Mouse (Mus musculus): ENCODE data around the gene Dnajc1. TPM values are rescaled to one million over a fixed set of nuclear protein-coding genes. Genes with fewer than 3 reads are reported as not detected.

The Dnajc1 gene
- polyA plus RNA-seq, 1 experiment: 27.9 TPM

DNA sequence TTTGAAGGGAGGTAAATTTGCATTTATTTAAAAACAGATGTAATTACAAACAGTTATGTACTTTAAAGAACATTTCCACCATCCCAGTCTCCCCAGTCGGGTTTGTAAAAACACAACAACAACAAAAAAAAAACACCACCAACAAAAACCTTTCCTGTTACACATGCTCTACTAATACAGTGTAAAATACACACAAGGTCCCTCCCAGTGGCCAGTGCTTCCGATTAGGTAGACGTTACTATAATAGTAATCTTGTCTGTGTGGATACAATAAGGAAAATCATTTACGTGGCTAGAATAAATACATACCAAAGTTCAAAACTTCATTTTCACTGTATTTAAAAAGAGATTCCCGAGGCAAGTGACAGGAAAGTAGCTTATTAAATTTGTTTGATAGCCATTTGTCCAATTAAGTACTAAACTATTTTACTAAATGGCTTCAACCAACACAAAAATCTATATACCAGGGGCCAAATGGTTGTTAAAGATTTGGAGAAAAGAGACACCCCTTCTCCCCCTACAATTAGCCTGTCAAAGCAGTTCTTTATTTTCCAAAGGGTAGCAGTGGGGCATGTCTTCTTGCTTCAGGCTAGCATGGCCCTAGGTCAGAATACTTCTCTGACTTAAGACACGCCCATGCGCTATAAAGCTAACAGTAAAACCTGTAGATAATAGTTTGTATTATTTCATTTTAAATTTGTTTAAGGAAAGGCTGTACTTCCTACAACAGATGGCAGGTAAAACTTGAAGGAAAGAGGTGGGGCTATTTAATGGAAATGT is 74.9 kb downstream of the Dnajc1 start:
- no peak for TF ChIP-seq GATA1 (IDR thresholded peaks at IDR 0.05; ENCODE audit: low read length)

DNA sequence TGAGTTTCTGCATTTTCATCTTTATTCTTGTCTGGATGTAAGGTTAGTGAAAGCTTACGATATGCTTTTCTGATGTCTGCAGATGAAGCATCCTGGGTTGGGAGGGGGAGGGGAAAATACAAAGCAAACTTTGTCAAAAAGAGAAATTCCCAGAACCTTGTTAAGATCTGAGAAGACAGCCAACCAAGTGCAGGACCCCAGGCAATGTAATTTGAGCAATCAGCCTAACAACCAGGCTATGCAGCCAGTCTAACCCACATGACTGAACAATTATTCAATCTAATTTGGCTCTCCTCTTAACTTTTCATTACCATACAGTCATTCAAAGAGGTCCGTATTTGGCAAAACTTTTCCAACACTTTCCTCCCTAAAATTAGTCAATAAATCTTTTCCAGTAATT is 75.7 kb downstream of the Dnajc1 start:
- TF ChIP-seq GATA1 (IDR thresholded peaks at IDR 0.05; ENCODE audit: low read length): no peak

DNA sequence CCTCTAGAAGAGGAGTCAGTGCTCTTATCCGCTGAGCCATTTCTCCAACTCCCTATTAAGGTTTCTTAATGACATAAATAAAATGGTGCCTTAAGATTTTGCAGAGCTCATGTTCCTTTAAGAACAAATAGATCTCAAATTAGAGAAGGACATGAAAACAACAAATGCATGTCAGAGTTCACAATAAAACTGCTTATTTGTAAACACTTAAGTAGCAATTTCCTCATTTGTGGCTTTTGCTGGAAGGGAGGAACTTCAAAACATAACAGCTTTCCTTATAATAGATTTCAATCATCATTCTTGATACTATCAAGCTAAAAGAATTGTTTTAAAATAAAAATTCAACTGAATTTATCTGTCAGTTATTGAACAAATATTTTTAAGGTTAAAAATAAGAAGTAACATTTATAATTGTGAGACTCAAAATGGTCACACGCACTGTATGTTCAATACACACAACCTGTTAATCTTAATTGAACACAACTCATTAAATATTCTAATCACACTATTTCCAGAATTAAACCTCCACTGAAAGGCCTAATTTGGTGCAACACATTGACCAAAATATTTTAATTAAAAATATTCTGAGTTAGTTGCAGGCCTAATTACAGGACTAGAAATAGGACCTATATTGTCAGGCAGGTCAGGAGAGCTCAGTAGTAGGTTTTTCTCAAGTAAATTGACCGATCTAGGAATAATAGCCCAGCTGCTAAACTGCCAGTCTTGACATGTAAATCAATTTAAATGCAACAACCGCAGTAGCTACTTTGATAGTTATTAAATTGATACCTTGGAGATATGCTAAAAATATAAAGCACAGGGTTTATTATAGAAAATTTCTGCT is 82.1 kb downstream of the Dnajc1 start:
- no peak for TF ChIP-seq GATA1 (IDR thresholded peaks at IDR 0.05; ENCODE audit: low read length)

DNA sequence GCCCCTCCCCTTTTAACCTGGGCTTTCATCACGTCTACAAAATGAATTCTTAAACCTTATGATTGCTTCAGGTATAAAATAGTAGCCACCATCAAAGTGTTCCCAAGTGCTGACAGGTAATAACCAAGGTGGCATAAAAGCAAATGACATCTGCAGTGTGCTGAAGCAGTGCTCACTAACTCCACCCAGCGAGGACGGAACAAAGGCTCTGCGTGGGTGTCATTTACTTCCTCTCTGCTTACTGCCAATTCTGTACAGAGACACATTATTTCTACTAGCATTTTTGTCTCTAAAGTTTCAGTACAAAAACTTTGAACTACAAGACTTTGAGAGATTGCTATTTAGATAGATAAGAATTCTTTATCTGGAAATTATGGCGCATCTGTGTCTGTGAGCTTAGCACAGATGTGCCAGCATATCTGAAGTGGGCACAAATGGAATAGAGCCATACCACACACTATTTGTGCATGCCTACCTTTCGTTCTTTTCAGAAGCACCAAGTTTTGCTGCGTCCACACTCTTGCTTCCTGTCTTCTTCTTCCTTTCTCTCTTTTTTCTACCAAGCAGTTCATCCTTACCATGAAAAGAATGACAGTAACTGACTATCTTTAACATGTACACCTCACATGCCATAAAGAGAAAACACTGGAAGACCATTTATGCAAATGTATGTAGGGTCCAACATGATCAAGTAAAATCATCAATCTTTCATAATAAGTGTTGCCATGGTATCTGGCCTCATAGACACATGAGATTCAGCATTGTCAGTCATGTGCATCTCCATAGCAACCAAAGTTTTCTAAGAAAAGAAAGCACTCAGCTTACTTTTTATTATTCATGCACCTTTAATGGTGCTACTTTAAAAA is 85.0 kb downstream of the Dnajc1 start:
- TF ChIP-seq GATA1 (IDR thresholded peaks at IDR 0.05; ENCODE audit: low read length): no peak

DNA sequence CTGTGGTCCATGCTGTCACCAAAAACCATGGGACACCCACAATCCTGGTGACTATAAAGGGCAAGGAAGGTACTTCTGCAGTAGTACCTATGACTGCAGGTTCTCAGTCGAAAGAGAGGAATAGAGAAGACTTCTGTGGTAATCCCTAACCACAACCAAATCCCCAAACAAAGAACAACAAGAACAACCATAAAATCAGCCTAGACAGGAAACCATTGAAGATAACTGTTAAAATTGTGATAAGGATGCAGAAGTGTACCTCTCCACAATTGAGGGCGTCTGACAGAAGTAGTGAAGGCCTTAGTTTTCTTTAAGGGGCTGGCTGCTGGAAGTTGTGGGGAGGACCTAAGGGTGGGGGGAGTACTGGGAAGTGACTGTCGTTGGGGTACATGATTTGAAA is 91.7 kb downstream of the Dnajc1 start:
- peak; percentile 32 for TF ChIP-seq GATA1 (IDR thresholded peaks at IDR 0.05; ENCODE audit: low read length)

DNA sequence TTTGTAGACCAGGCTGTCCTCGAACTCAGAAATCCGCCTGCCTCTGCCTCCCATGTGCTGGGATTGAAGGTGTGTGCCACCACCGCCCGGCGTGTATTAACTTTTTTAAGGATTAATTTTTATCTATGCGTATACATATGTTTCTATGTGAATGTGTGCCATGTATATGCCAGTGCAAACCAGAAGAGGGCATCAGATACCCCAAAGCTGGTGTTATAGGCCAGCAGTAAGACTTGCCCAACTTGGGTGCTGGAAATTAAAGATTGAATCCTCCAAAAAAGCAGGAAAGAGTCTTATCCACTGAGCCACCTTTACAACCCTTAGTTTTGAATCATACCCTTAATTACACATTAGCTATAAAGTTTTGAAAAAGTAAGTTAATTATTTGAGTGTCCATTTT is 107.5 kb downstream of the Dnajc1 start:
- no peak for TF ChIP-seq GATA1 (IDR thresholded peaks at IDR 0.05; ENCODE audit: low read length)

DNA sequence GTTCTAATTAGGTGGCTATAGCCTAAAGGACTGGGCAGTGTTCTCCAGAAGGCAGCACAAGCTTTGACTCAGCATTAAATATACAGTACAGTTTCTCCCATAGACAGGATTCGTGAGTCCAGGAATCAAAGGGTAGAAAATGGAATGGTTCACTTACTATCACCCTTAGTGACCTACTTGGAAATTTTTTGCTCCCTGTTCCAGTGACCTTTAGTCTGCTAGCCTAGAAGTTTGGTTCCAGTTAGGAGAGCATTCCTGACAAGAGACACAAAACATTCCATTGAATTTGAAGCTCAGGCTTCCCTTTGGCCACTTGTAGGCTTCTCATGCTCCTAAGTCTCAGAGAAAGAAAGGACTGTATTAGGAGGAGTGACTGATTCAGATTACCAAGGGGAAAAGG is 126.9 kb downstream of the Dnajc1 start:
- no peak for TF ChIP-seq GATA1 (IDR thresholded peaks at IDR 0.05; ENCODE audit: low read length)

DNA sequence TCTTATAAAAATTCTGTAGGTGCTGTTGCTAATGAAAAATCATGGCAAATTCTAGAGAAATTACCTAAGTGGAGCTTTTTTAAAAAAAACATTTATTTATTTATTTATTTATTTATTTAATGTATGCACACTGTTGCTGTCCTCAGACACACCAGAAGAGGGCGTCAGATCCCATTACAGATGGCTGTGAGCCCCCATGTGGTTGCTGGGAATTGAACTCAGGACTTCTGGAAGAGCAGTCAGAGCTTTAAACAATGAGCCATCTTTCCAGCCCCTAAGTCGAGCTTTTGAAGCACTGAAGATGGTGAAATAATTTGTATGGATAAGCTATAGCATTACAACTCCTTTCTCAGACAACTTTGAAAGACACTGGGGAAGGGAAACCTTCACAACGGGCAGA is 128.1 kb downstream of the Dnajc1 start:
- TF ChIP-seq GATA1 (IDR thresholded peaks at IDR 0.05; ENCODE audit: low read length): no peak

DNA sequence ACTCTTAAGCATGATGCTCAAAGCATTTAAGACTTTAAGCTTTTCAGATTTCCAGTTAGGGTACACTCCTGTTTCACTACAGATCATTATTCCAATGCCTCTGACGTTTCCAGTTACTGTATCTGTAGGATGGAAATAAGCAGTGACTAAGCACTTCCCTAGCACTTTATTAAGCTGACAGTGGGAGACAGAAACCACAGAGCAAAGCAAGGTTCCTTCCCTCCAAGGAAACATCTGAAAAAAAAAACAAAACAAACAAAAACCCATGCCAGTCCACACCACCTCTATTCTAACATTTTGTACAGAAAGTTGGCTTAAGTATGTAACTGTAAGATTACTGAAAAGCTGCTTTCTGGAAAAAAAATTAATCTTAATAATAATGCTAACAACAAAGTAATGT is 130.3 kb downstream of the Dnajc1 start:
- TF ChIP-seq GATA1 (IDR thresholded peaks at IDR 0.05; ENCODE audit: low read length): no peak

DNA sequence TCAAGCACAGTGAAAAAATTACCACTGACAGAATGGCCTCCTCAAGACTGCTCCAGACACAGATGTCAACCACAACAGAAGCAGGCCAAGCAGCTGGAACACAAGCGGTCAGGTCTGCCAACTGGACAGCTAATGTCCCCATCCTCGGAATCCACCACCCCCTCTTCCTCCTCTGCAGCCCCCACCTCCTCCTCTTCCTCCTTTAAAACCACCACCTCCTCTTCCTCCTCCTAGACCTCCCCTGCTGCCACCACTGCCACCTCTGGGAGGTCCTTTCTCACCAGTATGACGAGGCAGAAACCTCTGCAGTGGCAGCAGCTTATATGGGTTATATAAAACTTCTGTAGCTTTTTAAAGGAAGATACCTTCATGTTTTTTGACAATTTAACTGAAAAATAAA is 143.4 kb downstream of the Dnajc1 start:
- TF ChIP-seq GATA1 (IDR thresholded peaks at IDR 0.05; ENCODE audit: low read length): no peak

DNA sequence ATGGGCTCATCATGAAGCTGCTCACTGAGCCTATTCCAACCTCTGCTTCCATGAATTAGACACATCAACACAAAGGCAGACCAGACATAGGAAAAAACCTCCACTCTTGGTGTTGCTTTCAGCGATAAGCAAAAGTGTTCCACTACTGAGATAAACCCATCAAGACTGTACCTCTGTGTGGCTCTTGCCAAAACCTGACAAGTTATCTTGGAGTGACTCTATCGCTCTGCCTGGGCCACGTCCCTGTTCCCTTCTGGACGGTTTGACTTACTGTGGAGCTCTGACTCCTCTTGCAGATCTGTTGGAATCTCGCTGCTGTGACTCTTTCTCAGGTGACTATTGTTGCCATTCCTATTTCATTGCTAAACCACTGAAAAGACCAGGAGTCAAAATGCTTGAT is 157.1 kb downstream of the Dnajc1 start:
- no peak for TF ChIP-seq GATA1 (IDR thresholded peaks at IDR 0.05; ENCODE audit: low read length)

DNA sequence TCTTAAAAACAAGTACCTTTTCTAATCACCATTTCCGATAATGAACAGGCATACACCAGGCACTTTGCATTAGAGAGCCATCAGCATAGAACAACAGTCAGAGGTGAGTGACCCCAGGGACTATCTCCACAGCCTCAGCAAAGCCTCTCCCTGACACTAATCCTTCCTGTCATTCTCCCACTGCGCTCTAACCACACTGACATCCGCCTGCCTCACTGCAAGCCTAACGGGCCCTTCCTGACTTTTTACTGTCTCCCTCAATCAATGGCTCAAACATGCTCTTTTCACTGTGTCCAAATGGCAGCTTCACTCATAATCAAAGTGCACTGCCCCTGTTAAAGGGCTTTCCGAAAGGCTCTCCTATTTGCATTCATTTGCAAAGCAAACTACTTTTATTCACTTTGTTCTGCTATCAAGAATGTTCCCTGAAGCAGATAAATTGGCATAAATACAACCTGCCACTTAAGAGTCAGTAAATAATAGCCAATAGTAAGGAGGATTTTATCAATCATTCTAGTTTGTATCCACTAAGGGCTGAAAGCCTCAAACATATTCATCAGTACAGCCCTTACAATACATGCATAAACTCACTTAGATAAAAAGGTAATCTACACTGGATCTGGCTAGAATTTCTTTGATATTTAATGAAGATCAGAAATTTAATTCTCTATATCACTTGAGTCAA is 159.6 kb downstream of the Dnajc1 start:
- no peak for TF ChIP-seq GATA1 (IDR thresholded peaks at IDR 0.05; ENCODE audit: low read length)

DNA sequence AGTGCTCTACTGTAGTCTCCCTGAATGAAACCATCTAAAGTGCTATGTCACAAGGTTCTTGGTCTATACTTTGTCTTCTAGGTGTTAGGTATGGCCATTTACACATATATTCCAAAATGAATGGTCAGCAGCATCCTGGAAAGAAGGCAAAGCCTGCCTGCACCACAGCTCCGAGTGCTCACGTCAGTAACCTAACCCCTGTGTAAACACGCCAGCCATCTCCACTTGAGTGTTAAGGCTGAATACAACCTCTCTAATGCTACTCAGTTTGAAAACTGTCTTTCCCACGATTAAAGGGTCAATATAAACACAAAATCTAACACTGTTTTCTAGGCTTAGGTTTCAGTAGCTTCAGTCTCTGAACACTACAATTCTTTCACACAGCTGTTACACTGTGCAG is 161.5 kb downstream of the Dnajc1 start:
- no peak for TF ChIP-seq GATA1 (IDR thresholded peaks at IDR 0.05; ENCODE audit: low read length)

DNA sequence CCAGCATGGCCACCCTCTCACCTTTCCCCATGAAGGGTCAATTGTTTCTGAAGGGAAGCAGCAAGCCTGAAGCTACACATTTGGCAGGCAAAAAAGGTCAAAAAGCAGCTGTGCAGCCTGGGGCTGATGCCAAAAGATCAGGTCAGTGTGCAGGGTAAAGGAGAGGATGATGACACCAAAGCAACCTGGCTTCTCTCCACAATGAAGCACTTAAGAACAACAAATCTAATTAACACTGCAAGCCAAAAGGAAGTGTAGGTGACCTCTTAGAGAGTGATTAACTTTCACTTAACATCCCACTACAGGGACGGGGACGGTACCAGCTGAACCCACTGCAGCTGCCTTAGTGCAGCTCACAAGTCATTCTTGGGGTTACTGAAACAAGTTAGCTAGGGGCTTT is 163.4 kb downstream of the Dnajc1 start:
- TF ChIP-seq GATA1 (IDR thresholded peaks at IDR 0.05; ENCODE audit: low read length): no peak

DNA sequence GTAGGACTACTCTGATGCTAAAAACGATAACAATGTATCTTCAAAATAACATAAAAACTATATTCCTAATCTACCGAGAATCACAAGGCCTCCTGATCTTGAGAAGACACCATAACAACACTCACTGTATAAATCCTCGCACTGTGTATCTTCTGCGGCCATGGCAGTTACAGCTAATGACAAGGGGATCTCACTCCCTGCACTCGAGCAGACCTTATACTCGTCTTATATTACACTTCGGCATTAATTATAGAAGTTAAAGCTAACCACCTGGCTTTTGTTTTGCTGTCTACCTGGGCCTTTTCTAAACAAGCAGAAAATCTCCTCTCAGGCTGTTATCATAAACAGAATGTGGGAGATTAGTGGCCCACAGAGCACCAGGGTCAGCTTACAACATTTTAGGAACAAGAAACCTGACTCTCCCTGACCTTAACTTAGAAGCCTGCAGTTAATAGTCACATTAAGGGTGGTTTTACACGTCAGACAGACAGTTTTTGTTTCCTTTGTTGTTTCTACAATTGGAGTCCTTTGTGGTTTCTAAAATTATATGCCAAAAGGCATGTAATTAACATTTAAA is 164.1 kb downstream of the Dnajc1 start:
- no peak for TF ChIP-seq GATA1 (IDR thresholded peaks at IDR 0.05; ENCODE audit: low read length)

All from G1E-ER4 (cell line).